Mouse (Mus musculus): ENCODE results near the gene Nemf. TPM values are rescaled to one million over a fixed set of nuclear protein-coding genes. Genes with fewer than 3 reads are reported as not detected.

Nemf gene
- total and polyA plus RNA-seq, 3 experiments, result 34.3 to 56.6 (median 44.9) TPM

GRCm38 (mm10) chr12:69371854-69372671, 15.1 kb upstream of the Nemf start, which contains the start of the genes Arf6 and Gm9887 (continued):
- TF ChIP-seq ETS1 (conservative IDR thresholded peaks at IDR 0.05; ENCODE audit: low read depth, low read length), result no peak
- TF ChIP-seq POLR2A (IDR thresholded peaks at IDR 0.05; ENCODE audit: low read depth, low read length), result peak; percentile 85
- no peak for TF ChIP-seq MAFK (IDR thresholded peaks at IDR 0.05; ENCODE audit: insufficient replicate concordance, low read length)
- TF ChIP-seq CHD2 (IDR thresholded peaks at IDR 0.05; ENCODE audit: low read length), result no peak; the same call in 1 of the 2 replicates
- no peak; the same call in 1 of the 2 replicates for TF ChIP-seq MEF2A (IDR thresholded peaks at IDR 0.05; ENCODE audit: borderline replicate concordance, low read depth, low read length)
- peak; percentile 69; the same call in 1 of the 2 replicates for TF ChIP-seq MXI1 (IDR thresholded peaks at IDR 0.05; ENCODE audit: low read depth, low read length)
- TF ChIP-seq MAX (IDR thresholded peaks at IDR 0.05; ENCODE audit: low read length), result no peak; the same call in 1 of the 2 replicates
- TF ChIP-seq SMC3 (IDR thresholded peaks at IDR 0.05; ENCODE audit: low read depth, low read length), result no peak
- TF ChIP-seq ELF1 (IDR thresholded peaks at IDR 0.05; ENCODE audit: low read depth, low read length), result peak; percentile 86
- TF ChIP-seq GABPA (IDR thresholded peaks at IDR 0.05; ENCODE audit: insufficient replicate concordance, low read depth, low read length), result no peak

DNA sequence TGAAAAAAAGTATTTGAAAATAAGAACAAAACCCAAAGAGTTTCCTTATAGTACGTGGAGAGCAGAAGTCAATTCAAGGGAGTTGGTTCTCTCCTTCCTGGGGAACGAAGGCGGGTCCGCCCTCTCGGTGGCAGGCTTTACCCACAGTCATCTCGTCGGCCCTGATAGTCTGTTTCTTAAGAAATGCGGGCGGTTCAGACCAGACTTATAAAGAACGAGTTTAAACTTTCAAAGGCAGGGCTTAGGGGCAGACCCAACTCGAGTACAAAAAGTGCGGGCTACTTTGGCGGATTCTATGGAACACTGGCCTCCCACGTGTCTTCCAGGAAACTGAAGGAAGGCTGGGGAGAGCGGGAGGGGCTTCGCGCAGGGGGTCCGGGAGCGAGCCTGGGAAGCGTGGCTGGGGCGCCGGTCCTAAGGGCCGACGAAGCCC, 14.5 kb upstream of the Nemf start:
- DNase-seq (ENCODE audit: extremely low read depth), result peak; percentile 75
- peak overlapping the region; percentile 64 to 93 (median 75) for H3K4me3 ChIP-seq (replicated peaks in 1 of 3; ENCODE audit: low read depth in 2 of 3, low read length in 2 of 3, poor library complexity in 1 of 3)
- peaks cover 39% of the 10 kb centered on the region for H3K79me2 ChIP-seq (replicated peaks; ENCODE audit: control insufficient read depth, extremely low read depth, insufficient read depth, poor library complexity, severe bottlenecking)
- H3K4me1 ChIP-seq (ENCODE audit: control insufficient read depth in 1 of 2, insufficient read depth in 2 of 2), result peaks cover 0 to 18% of the 10 kb centered on the region in 2 experiments; a peak in 2 of 4 replicates
- no peaks in the 10 kb centered on the region for H3K9me3 ChIP-seq (replicated peaks; ENCODE audit: low read length)
- peak overlapping the region; percentile 91 for H3K27ac ChIP-seq (ENCODE audit: insufficient read depth, low read depth)
- dilution Hi-C loops (cut with MboI; ENCODE audit: extremely low pct_ligation_motif_present, extremely low pct_unique_long_range_greater_than_20kb, low sequenced_read_pairs) (no loop called here), in situ Hi-C loops (cut with MboI; ENCODE audit: low pct_ligation_motif_present, low pct_unique_long_range_greater_than_20kb, low sequenced_read_pairs) (loop anchor here (5.0 kb wide), 1 partner anchor 166 kb away; no protein-coding TSS in a partner anchor)
- H3K9ac ChIP-seq (ENCODE audit: insufficient read depth, low read depth), result peak overlapping the region; percentile 94
- H3K36me3 ChIP-seq (replicated peaks in 1 of 2; ENCODE audit: control insufficient read depth in 1 of 2, insufficient read depth in 1 of 2, low read length in 1 of 2), result peaks cover 11 to 21% of the 10 kb centered on the region in 2 experiments
- peak overlapping the region; percentile 69; the same call in 1 of the 2 replicates for H3K4me2 ChIP-seq (ENCODE audit: insufficient read depth, low read depth, poor library complexity, severe bottlenecking)
- H3K27me3 ChIP-seq (replicated peaks), result no peaks in the 10 kb centered on the region
- TF ChIP-seq POLR2A (IDR thresholded peaks at IDR 0.05; ENCODE audit: low read depth, low read length) (no peak; the same call in 1 of the 2 replicates), IRF4 (IDR thresholded peaks at IDR 0.05; ENCODE audit: low read depth, low read length) (peak; percentile 33; the same call in 1 of the 2 replicates), EP300 (IDR thresholded peaks at IDR 0.05; ENCODE audit: low read length) (peak; percentile 21; the same call in 1 of the 2 replicates), HCFC1 (IDR thresholded peaks at IDR 0.05; ENCODE audit: low read depth, low read length) (no peak), KAT2A (IDR thresholded peaks at IDR 0.05; ENCODE audit: insufficient replicate concordance, low read length) (0 out of 2 replicates have a peak, but pooled peaks have one; percentile 21), MAZ (IDR thresholded peaks at IDR 0.05; ENCODE audit: low read depth, low read length) (no peak), PAX5 (IDR thresholded peaks at IDR 0.05; ENCODE audit: low read length) (no peak), UBTF (IDR thresholded peaks at IDR 0.05; ENCODE audit: low read depth, low read length) (no peak), MXI1 (IDR thresholded peaks at IDR 0.05; ENCODE audit: low read depth, low read length) (peak; percentile 96), POLR2AphosphoS2 (IDR thresholded peaks at IDR 0.05; ENCODE audit: low read depth, low read length) (peak; percentile 86; the same call in 1 of the 2 replicates), MAFK (IDR thresholded peaks at IDR 0.05; ENCODE audit: insufficient replicate concordance, low read length) (no peak), USF1 (IDR thresholded peaks at IDR 0.05; ENCODE audit: low read depth, low read length) (no peak), CTCF (conservative IDR thresholded peaks at IDR 0.05 in 1 of 2, IDR thresholded peaks at IDR 0.05 in 1 of 2; ENCODE audit: low read depth in 2 of 2, low read length in 2 of 2) (peak in 1 of 2 experiments; percentile 56; a peak in 2 of 4 replicates), ZMIZ1 (IDR thresholded peaks at IDR 0.05; ENCODE audit: low read depth, low read length) (peak; percentile 28; the same call in 1 of the 2 replicates), JUN (IDR thresholded peaks at IDR 0.05; ENCODE audit: insufficient read depth, low read depth, low read length) (no peak; the same call in 1 of the 2 replicates), SIN3A (IDR thresholded peaks at IDR 0.05; ENCODE audit: low read length) (no peak; the same call in none of the 2 replicates), ZNF384 (IDR thresholded peaks at IDR 0.05; ENCODE audit: low read depth, low read length) (no peak), RAD21 (IDR thresholded peaks at IDR 0.05; ENCODE audit: low read depth, low read length) (peak; percentile 63), ELF1 (IDR thresholded peaks at IDR 0.05; ENCODE audit: low read depth, low read length) (peak; percentile 19; the same call in 1 of the 2 replicates), MAX (IDR thresholded peaks at IDR 0.05; ENCODE audit: low read length) (peak; percentile 89), MEF2A (IDR thresholded peaks at IDR 0.05; ENCODE audit: borderline replicate concordance, low read depth, low read length) (peak; percentile 28; the same call in 1 of the 2 replicates), CHD1 (IDR thresholded peaks at IDR 0.05; ENCODE audit: low read depth, low read length) (peak; percentile 64; the same call in 1 of the 2 replicates), GABPA (IDR thresholded peaks at IDR 0.05; ENCODE audit: insufficient replicate concordance, low read depth, low read length) (no peak), ZKSCAN1 (IDR thresholded peaks at IDR 0.05; ENCODE audit: borderline replicate concordance, low read depth, low read length) (no peak), ZC3H11A (IDR thresholded peaks at IDR 0.05; ENCODE audit: low read depth, low read length) (no peak), NRF1 (IDR thresholded peaks at IDR 0.05; ENCODE audit: low read depth, low read length) (no peak), JUND (conservative IDR thresholded peaks at IDR 0.05; ENCODE audit: low read depth, low read length) (no peak), E2F4 (IDR thresholded peaks at IDR 0.05; ENCODE audit: insufficient replicate concordance, low read depth, low read length) (no peak), TCF12 (IDR thresholded peaks at IDR 0.05; ENCODE audit: low read depth, low read length) (no peak)

All from CH12.LX (cell line).